Mouse (Mus musculus): Measurements from ENCODE around the gene Dppa1. TPM values are rescaled to one million over a fixed set of nuclear protein-coding genes. Genes with fewer than 3 reads are reported as not detected.
"Not testable (repeated sequence)": the region's sequence is repeated elsewhere in the genome, so short reads cannot be mapped to it uniquely, and the experiment has no call there.

Gene Dppa1
- not detected for total RNA-seq (2021)

GRCm38 (mm10) chr11:46629211-46629795, at the start of gene Dppa1:
TSS of gene Dppa1 (minus strand) at chr11:46629261.
- no peak for DNase-seq

GRCm38 (mm10) chr11:46667938-46668337, 38.9 kb upstream of the Dppa1 start:
- DNase-seq, result no peak

GRCm38 (mm10) chr11:46667105-46667504, 38.0 kb upstream of the Dppa1 start:
- DNase-seq, result no peak

GRCm38 (mm10) chr11:46665599-46666522, 36.8 kb upstream of the Dppa1 start:
- no peak for DNase-seq

GRCm38 (mm10) chr11:46663215-46663614, 34.2 kb upstream of the Dppa1 start:
- no peak for DNase-seq

GRCm38 (mm10) chr11:46652476-46652875, 23.4 kb upstream of the Dppa1 start:
- no peak for DNase-seq

GRCm38 (mm10) chr11:46649655-46650054, 20.6 kb upstream of the Dppa1 start:
- DNase-seq, result not testable (repeated sequence)

- DNase-seq, result no peak
These were observed 15.8 kb upstream of the Dppa1 start for GRCm38 (mm10) chr11:46644824-46645223.

GRCm38 (mm10) chr11:46636568-46636967, 7.5 kb upstream of the Dppa1 start:
- no peak for DNase-seq

- not testable (repeated sequence) for DNase-seq
These were observed 6.5 kb upstream of the Dppa1 start for GRCm38 (mm10) chr11:46635516-46635915.

- peak; percentile 39 for DNase-seq
These were observed 2.6 kb upstream of the Dppa1 start for GRCm38 (mm10) chr11:46631635-46632034.

- DNase-seq, result no peak
These were observed 8.5 kb downstream of the Dppa1 start for GRCm38 (mm10) chr11:46620414-46621168.

- DNase-seq, result no peak
These were observed 9.1 kb downstream of the Dppa1 start for GRCm38 (mm10) chr11:46619929-46620328.

- DNase-seq, result no peak
These were observed 36.6 kb downstream of the Dppa1 start for GRCm38 (mm10) chr11:46592416-46592815.

GRCm38 (mm10) chr11:46582741-46583140, 46.3 kb downstream of the Dppa1 start:
- DNase-seq, result no peak

GRCm38 (mm10) chr11:46580428-46580827, 48.6 kb downstream of the Dppa1 start:
- DNase-seq, result no peak

- no peak for DNase-seq
These were observed 50.2 kb downstream of the Dppa1 start for GRCm38 (mm10) chr11:46578771-46579281.

GRCm38 (mm10) chr11:46571327-46571726, 57.7 kb downstream of the Dppa1 start, which contains the start of gene BC053393:
TSS of gene BC053393 (plus strand) at chr11:46571536.
- DNase-seq, result no peak

- no peak for DNase-seq
These were observed 60.0 kb downstream of the Dppa1 start for GRCm38 (mm10) chr11:46569107-46569506.

GRCm38 (mm10) chr11:46565967-46566366, 63.1 kb downstream of the Dppa1 start:
- no peak for DNase-seq

- no peak for DNase-seq
These were observed 64.4 kb downstream of the Dppa1 start for GRCm38 (mm10) chr11:46564671-46565070.

GRCm38 (mm10) chr11:46561096-46561495, 68.0 kb downstream of the Dppa1 start:
- DNase-seq, result no peak

Measured in heart, postnatal 4 days (tissue).